Mouse (Mus musculus): ENCODE results near the gene Alox12. TPM values are rescaled to one million over a fixed set of nuclear protein-coding genes. Genes with fewer than 3 reads are reported as not detected.
A peak's percentile ranks its signal among the peaks of the same experiment; 100 is the strongest.

Alox12 gene
- total RNA-seq, 2 experiments from 2014 or later: 0.25 to 0.43 TPM

- intact Hi-C loops (cut with DNase I): loop anchor here (2.0 kb wide), 1 partner anchor 62 kb away; no protein-coding TSS in a partner anchor
Measured at GRCm38 (mm10) chr11:70247136-70247845, 7.9 kb downstream of the Alox12 start.

GRCm38 (mm10) chr11:70242591-70242990, 12.6 kb downstream of the Alox12 start:
- no peak for DNase-seq (ENCODE audit: low spot score in 2 of 2)
- intact Hi-C loops (cut with DNase I): no loop called here

More at GRCm38 (mm10) chr11:70247136-70247845, 7.9 kb downstream of the Alox12 start:
- DNase-seq (ENCODE audit: low spot score in 2 of 2): peak in 1 of 2 experiments; percentile 58

- DNase-seq (ENCODE audit: low spot score in 2 of 2): peak; percentile 84 to 87
- intact Hi-C loops (cut with DNase I): no loop called here
Measured at GRCm38 (mm10) chr11:70239541-70240279, 15.4 kb downstream of the Alox12 start, which contains the start of the genes Gm21988 and Rnasek. Gm21988 (minus strand) TSS chr11:70239830. Rnasek (minus strand) TSS chr11:70239842.

- intact Hi-C loops (cut with DNase I): no loop called here
- DNase-seq (ENCODE audit: low spot score in 2 of 2): peak in 1 of 2 experiments; percentile 9
Measured at GRCm38 (mm10) chr11:70238591-70239440, 16.3 kb downstream of the Alox12 start.

- intact Hi-C loops (cut with DNase I): no loop called here
- peak; percentile 98 to 99 for DNase-seq (ENCODE audit: low spot score in 2 of 2)
Measured at GRCm38 (mm10) chr11:70237457-70238167, 17.5 kb downstream of the Alox12 start, which contains the start of gene 0610010K14Rik. 0610010K14Rik (minus strand) TSS chr11:70237914.

- intact Hi-C loops (cut with DNase I): no loop called here
- no peak for DNase-seq (ENCODE audit: low spot score in 2 of 2)
Measured at GRCm38 (mm10) chr11:70236717-70237116, 18.4 kb downstream of the Alox12 start.

- DNase-seq (ENCODE audit: low spot score in 2 of 2): no peak
- intact Hi-C loops (cut with DNase I): no loop called here
Measured at GRCm38 (mm10) chr11:70235254-70235900, 19.8 kb downstream of the Alox12 start.

GRCm38 (mm10) chr11:70234497-70234896, 20.7 kb downstream of the Alox12 start:
- intact Hi-C loops (cut with DNase I): no loop called here
- DNase-seq (ENCODE audit: low spot score in 2 of 2): no peak

GRCm38 (mm10) chr11:70234037-70234436, 21.1 kb downstream of the Alox12 start:
- no peak for DNase-seq (ENCODE audit: low spot score in 2 of 2)
- intact Hi-C loops (cut with DNase I): no loop called here

GRCm38 (mm10) chr11:70233016-70233415, 22.1 kb downstream of the Alox12 start:
- intact Hi-C loops (cut with DNase I): no loop called here

GRCm38 (mm10) chr11:70232546-70232945, 22.6 kb downstream of the Alox12 start:
- intact Hi-C loops (cut with DNase I): no loop called here
- peak; percentile 64 to 68 for DNase-seq (ENCODE audit: low spot score in 2 of 2)

More at GRCm38 (mm10) chr11:70233016-70233415, 22.1 kb downstream of the Alox12 start:
- no peak for DNase-seq (ENCODE audit: low spot score in 2 of 2)

GRCm38 (mm10) chr11:70230239-70230727, 24.9 kb downstream of the Alox12 start:
- intact Hi-C loops (cut with DNase I): no loop called here
- peak; percentile 74 to 82 for DNase-seq (ENCODE audit: low spot score in 2 of 2)

- DNase-seq (ENCODE audit: low spot score in 2 of 2): no peak
- intact Hi-C loops (cut with DNase I): no loop called here
Measured at GRCm38 (mm10) chr11:70229260-70230010, 25.7 kb downstream of the Alox12 start, which contains the start of gene Bcl6b. Bcl6b (minus strand) TSS chr11:70229798.

- peak; percentile 72 to 79 for DNase-seq (ENCODE audit: low spot score in 2 of 2)
Measured at GRCm38 (mm10) chr11:70228828-70229227, 26.3 kb downstream of the Alox12 start.

GRCm38 (mm10) chr11:70227661-70228245, 27.4 kb downstream of the Alox12 start:
- no peak for DNase-seq (ENCODE audit: low spot score in 2 of 2)
- intact Hi-C loops (cut with DNase I): no loop called here

More at GRCm38 (mm10) chr11:70228828-70229227, 26.3 kb downstream of the Alox12 start:
- intact Hi-C loops (cut with DNase I): no loop called here

GRCm38 (mm10) chr11:70227126-70227525, 28.0 kb downstream of the Alox12 start:
- DNase-seq (ENCODE audit: low spot score in 2 of 2): peak; percentile 40 to 58

GRCm38 (mm10) chr11:70226602-70226890, 28.6 kb downstream of the Alox12 start:
- intact Hi-C loops (cut with DNase I): no loop called here
- peak in 1 of 2 experiments; percentile 6 for DNase-seq (ENCODE audit: low spot score in 2 of 2)

More at GRCm38 (mm10) chr11:70227126-70227525, 28.0 kb downstream of the Alox12 start:
- intact Hi-C loops (cut with DNase I): no loop called here
